Mouse (Mus musculus): Measurements from ENCODE around the gene E4f1. TPM values are rescaled to one million over a fixed set of nuclear protein-coding genes. Genes with fewer than 3 reads are reported as not detected.
"Not testable (repeated sequence)": the region's sequence is repeated elsewhere in the genome, so short reads cannot be mapped to it uniquely, and the experiment has no call there.

The E4f1 gene
- polyA plus RNA-seq, 1 experiment from 2014 or later = 42.3 TPM

DNA sequence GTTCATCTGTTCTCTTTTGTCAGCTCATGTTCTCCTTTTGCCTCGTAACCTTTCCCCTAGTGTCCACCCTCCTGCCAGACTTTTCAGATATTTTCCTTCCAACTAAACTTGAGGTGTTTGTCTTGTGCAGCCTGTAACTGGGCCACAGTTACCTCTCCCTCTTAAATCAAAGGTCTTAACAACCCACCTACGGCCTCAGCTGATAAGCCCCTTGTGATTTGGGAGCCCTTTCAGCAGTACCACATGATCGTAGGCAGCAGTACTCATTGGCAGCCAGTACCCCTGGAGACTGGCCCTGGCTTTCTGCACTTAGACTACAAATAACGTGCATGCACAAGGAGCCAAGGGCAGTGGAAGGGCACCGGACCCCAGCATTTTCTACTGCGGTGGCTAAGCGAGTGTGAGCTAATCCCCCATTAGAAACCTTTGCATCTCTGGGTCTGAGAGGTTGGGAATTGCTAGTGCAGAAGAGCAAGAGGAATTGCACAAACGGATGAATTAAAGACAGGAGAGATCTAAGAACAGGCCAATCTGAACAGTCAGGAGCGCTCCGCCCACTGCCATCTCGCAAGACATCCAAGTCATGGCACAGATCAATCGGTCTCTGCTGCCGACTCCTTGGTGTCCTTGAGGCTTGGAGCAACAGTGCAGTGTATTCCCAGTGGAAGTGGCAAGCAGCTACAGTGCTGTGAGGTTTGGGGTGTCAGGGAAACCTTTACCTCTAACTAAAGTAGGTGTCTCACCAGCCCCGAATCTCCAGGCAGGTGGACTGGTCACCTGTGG lies 40.7 kb downstream of the E4f1 start:
- H3K9ac ChIP-seq (ENCODE audit: low read depth, low read length) = no peak overlapping the region
- peaks cover 5% of the 10 kb centered on the region; the same call in 1 of the 2 replicates for H3K36me3 ChIP-seq (ENCODE audit: control insufficient read depth, insufficient read depth, low read length)
- H3K27me3 ChIP-seq (replicated peaks; ENCODE audit: control insufficient read depth, insufficient read depth, low read length) = no peaks in the 10 kb centered on the region
- 84% methylated on average over 14 of the region's 14 CpGs for WGBS
- no peaks in the 10 kb centered on the region for H3K9me3 ChIP-seq (ENCODE audit: control insufficient read depth, low read length)
- 0 out of 2 replicates have a peak overlapping the region, but pooled peaks have one; percentile 34 for H3K27ac ChIP-seq (ENCODE audit: low read depth, low read length)
- no peak overlapping the region for H3K4me3 ChIP-seq (ENCODE audit: low read length)
- ATAC-seq = no peak
- H3K4me1 ChIP-seq (ENCODE audit: control insufficient read depth, insufficient read depth, low read depth, low read length) = peaks cover 6% of the 10 kb centered on the region
- H3K4me2 ChIP-seq (ENCODE audit: low read length) = no peak overlapping the region

DNA sequence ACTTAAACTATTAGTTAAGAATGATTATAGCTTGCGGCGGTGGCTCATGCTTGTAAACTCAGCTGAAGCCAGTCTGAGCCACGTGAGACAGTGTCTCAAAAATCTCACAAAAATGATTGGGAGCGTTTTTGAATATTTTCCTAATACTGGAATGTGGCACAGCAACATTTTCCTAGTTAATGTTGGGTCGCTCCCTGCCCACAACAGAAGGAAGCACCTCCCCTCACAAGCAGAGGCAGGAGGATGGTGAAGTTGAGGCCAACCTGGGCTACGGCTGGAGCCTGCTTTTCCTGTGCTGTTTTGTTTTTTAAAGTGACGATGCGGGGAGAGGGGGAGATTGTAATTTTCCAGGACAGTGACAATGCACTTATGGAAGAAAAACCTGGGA lies 42.9 kb downstream of the E4f1 start:
- Histone ChIP-seq H3K36me3 (ENCODE audit: control insufficient read depth, insufficient read depth, low read length) (peaks cover 20% of the 10 kb centered on the region), H3K9ac (ENCODE audit: low read depth, low read length) (peak overlapping the region; percentile 88; the same call in 1 of the 2 replicates), H3K4me2 (ENCODE audit: low read length) (peak overlapping the region; percentile 63), H3K27me3 (replicated peaks; ENCODE audit: control insufficient read depth, insufficient read depth, low read length) (no peaks in the 10 kb centered on the region), H3K27ac (ENCODE audit: low read depth, low read length) (peak overlapping the region; percentile 95), H3K4me3 (ENCODE audit: low read length) (peak overlapping the region; percentile 72), H3K4me1 (ENCODE audit: control insufficient read depth, insufficient read depth, low read depth, low read length) (peaks cover 6% of the 10 kb centered on the region), H3K9me3 (ENCODE audit: control insufficient read depth, low read length) (no peaks in the 10 kb centered on the region)
- no peak for ATAC-seq
- WGBS = 5% methylated on average over 8 of the region's 8 CpGs

DNA sequence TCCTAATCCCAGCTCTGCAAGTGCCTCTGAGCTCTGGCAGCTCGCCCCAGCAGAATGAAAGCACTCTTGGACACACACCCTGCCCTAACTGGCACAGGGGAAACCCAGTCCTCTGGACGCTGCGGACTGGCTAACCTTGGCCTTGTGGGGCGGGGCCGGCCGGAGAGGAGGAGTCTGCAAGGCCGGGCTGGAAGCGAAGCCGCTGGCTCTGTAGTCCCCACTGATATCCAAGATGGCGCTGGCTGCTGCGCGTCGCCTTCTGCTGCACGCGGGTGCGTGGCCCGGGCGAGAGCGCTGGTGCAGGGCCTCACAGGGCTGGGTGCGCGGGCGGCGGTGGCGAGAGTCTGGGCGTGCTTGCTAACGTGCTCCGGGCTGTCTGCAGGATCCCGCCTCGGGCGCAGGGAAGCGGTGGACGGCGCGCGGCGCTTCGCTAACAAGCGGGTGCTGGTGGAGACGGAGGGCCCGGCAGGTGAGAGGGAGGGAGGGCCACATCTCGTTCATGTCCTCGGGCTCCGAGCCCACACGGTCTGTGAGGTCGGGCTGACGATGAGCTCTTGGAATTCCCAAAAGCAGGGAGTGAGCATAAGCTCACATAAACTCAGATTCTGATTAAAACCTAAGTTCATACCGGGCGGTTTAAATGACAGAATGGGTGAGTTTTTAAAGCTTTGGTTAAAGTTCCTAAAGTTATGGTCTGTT lies 43.5 kb downstream of the E4f1 start, which contains the start of gene Eci1:
Gene Eci1, plus strand, starts transcription at position 171 of the 699 bp plus-strand sequence.
- Histone ChIP-seq H3K36me3 (ENCODE audit: control insufficient read depth, insufficient read depth, low read length) (peaks cover 20% of the 10 kb centered on the region), H3K27me3 (replicated peaks; ENCODE audit: control insufficient read depth, insufficient read depth, low read length) (no peaks in the 10 kb centered on the region), H3K27ac (ENCODE audit: low read depth, low read length) (peak within 1 kb of the TSS; percentile 95), H3K4me1 (ENCODE audit: control insufficient read depth, insufficient read depth, low read depth, low read length) (peaks cover 6% of the 10 kb centered on the region), H3K9me3 (ENCODE audit: control insufficient read depth, low read length) (no peaks in the 10 kb centered on the region), H3K9ac (ENCODE audit: low read depth, low read length) (peak within 1 kb of the TSS; percentile 88), H3K4me3 (ENCODE audit: low read length) (peak within 1 kb of the TSS; percentile 72), H3K4me2 (ENCODE audit: low read length) (peak within 1 kb of the TSS; percentile 63)
- ATAC-seq = peak; percentile 99
- WGBS = under 1% methylated on average over 45 of the region's 48 CpGs

DNA sequence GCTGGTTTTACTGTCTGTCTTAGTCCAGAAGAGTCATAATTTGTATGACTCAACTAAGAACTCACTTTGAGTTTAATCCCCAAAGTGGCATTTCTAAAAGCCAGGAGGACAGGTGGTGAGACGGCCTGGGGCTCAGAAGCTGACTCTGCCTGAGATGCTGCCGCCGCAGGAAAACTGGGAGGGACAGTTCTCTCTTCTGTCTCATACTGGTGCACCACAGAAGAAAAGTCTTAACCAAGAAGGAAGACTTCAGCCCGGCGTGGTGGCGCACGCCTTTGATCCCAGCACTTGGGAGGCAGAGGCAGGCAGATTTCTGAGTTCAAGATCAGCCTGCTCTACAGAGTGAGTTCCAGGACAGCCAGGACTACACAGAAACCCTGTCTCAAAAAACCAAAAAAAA lies 44.2 kb downstream of the E4f1 start:
- H3K4me2 ChIP-seq (ENCODE audit: low read length) = peak overlapping the region; percentile 63
- WGBS = 84% methylated on average over 7 of the region's 7 CpGs
- peak overlapping the region; percentile 95; the same call in 1 of the 2 replicates for H3K27ac ChIP-seq (ENCODE audit: low read depth, low read length)
- peaks cover 24% of the 10 kb centered on the region for H3K36me3 ChIP-seq (ENCODE audit: control insufficient read depth, insufficient read depth, low read length)
- H3K27me3 ChIP-seq (replicated peaks; ENCODE audit: control insufficient read depth, insufficient read depth, low read length) = no peaks in the 10 kb centered on the region
- H3K4me1 ChIP-seq (ENCODE audit: control insufficient read depth, insufficient read depth, low read depth, low read length) = peaks cover 6% of the 10 kb centered on the region
- H3K9me3 ChIP-seq (ENCODE audit: control insufficient read depth, low read length) = no peaks in the 10 kb centered on the region
- H3K9ac ChIP-seq (ENCODE audit: low read depth, low read length) = no peak overlapping the region
- no peak for ATAC-seq
- no peak overlapping the region for H3K4me3 ChIP-seq (ENCODE audit: low read length)

DNA sequence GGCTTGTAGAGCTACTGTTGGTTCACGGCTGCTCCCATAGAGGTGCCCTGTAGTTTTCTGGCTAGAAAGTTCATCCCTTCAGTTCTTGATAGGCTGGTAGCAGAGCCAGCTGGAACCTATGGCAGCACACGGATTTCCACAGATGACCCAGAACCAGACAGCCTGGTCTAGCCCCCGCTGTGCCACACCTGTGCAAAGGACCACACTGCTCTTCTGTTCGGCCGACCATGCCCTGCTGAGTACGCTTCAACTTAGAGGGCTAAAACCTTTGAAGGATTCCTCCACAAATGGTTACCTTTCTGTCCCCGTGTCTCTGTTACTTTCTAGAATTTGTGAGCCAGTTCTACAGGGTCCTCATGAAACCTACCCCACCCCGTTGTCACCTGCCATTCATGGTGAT lies 44.8 kb downstream of the E4f1 start:
- H3K4me1 ChIP-seq (ENCODE audit: control insufficient read depth, insufficient read depth, low read depth, low read length); H3K9me3 ChIP-seq (ENCODE audit: control insufficient read depth, low read length); H3K9ac ChIP-seq (ENCODE audit: low read depth, low read length); H3K27ac ChIP-seq (ENCODE audit: low read depth, low read length); H3K4me2 ChIP-seq (ENCODE audit: low read length); H3K27me3 ChIP-seq (replicated peaks; ENCODE audit: control insufficient read depth, insufficient read depth, low read length); H3K4me3 ChIP-seq (ENCODE audit: low read length); ATAC-seq: not testable (repeated sequence)
- WGBS = 99% methylated on average over 5 of the region's 8 CpGs
- H3K36me3 ChIP-seq (ENCODE audit: control insufficient read depth, insufficient read depth, low read length) = peaks cover 30% of the 10 kb centered on the region

DNA sequence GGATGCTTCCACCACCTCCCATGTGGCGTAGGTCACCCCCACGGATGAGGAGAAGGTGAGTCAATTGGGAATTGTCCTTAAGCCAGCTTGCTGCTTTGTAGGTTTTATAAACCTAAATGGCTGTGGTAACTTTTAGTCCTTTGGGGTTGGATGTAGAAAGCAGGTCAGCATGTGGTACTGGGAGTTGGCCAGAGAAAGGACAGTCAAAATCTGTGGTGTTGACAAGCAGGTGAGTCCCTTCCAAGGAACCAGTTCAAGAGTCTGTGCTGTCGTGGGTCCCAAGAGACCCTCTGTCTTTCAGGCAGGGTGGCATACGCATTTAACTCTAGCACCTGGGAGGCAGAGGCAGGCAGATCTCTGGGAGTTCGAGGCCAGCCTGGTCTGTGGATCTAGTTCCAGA lies 45.6 kb downstream of the E4f1 start:
- Histone ChIP-seq H3K4me2 (ENCODE audit: low read length) (no peak overlapping the region), H3K27ac (ENCODE audit: low read depth, low read length) (no peak overlapping the region), H3K9ac (ENCODE audit: low read depth, low read length) (no peak overlapping the region), H3K36me3 (ENCODE audit: control insufficient read depth, insufficient read depth, low read length) (peaks cover 38% of the 10 kb centered on the region), H3K4me3 (ENCODE audit: low read length) (no peak overlapping the region), H3K4me1 (ENCODE audit: control insufficient read depth, insufficient read depth, low read depth, low read length) (peaks cover 6% of the 10 kb centered on the region), H3K27me3 (replicated peaks; ENCODE audit: control insufficient read depth, insufficient read depth, low read length) (no peaks in the 10 kb centered on the region), H3K9me3 (ENCODE audit: control insufficient read depth, low read length) (no peaks in the 10 kb centered on the region)
- WGBS = 94% methylated on average over 5 of the region's 5 CpGs
- ATAC-seq = no peak

DNA sequence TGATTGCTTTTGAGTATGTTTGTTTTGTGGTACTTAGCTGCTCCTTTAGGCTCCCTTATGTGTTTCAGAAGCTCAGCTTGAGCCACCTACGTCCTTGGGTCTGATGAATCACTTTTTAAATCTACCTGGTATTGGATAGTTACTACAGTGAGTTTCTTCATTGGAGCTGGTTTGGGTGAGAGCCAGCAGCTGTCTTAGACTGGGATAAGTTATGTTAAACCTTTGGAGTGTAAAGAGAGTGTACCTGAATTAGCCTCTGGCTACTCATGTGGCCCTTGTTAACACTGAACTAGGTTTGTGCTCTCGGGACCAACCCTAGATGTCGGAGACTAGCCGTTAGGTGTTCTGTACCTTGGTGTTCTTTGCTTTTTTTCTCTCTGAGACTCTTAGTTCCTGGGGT lies 47.0 kb downstream of the E4f1 start:
- H3K4me1 ChIP-seq (ENCODE audit: control insufficient read depth, insufficient read depth, low read depth, low read length) = peaks cover 6% of the 10 kb centered on the region
- no peak overlapping the region for H3K9ac ChIP-seq (ENCODE audit: low read depth, low read length)
- ATAC-seq = no peak
- peaks cover 42% of the 10 kb centered on the region for H3K36me3 ChIP-seq (ENCODE audit: control insufficient read depth, insufficient read depth, low read length)
- H3K27ac ChIP-seq (ENCODE audit: low read depth, low read length) = no peak overlapping the region
- no peaks in the 10 kb centered on the region for H3K27me3 ChIP-seq (replicated peaks; ENCODE audit: control insufficient read depth, insufficient read depth, low read length)
- H3K9me3 ChIP-seq (ENCODE audit: control insufficient read depth, low read length) = no peaks in the 10 kb centered on the region
- no peak overlapping the region for H3K4me2 ChIP-seq (ENCODE audit: low read length)
- H3K4me3 ChIP-seq (ENCODE audit: low read length) = no peak overlapping the region
- 93% methylated on average over 4 of the region's 4 CpGs for WGBS

DNA sequence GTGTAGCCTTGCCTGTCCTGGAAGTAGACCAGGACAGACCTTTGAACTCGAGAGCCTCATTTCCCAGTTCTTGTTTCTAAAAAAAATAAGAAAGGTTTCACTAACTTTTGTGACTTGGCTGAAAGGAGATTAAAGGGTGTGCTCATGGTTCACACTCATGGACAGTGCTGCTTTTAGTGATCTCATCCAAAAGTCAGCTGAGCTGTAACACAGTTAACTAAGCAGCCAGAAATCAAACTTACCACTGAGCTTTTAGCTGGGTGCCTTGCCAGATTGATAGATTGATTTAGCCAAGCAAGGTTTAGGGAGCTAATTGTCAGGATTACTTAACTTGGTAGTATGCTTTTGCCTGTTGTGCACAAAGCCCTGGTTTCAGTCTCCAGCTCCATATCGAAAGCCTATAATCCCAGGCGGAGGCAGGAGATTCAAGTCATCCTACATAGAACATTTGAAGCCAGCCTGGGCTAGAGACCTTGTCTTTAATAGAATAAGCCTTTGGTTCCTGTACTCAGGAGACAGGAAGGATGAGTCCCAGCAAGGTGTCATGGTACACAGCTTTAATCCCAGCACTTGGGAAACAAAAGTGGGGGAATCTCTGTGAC lies 54.0 kb downstream of the E4f1 start:
- Histone ChIP-seq H3K27me3 (replicated peaks; ENCODE audit: control insufficient read depth, insufficient read depth, low read length) (no peaks in the 10 kb centered on the region), H3K9ac (ENCODE audit: low read depth, low read length) (no peak overlapping the region), H3K4me3 (ENCODE audit: low read length) (no peak overlapping the region; the same call in 1 of the 2 replicates), H3K4me2 (ENCODE audit: low read length) (peak overlapping the region; percentile 95), H3K4me1 (ENCODE audit: control insufficient read depth, insufficient read depth, low read depth, low read length) (peaks cover 23% of the 10 kb centered on the region), H3K27ac (ENCODE audit: low read depth, low read length) (no peak overlapping the region), H3K36me3 (ENCODE audit: control insufficient read depth, insufficient read depth, low read length) (peaks cover 21% of the 10 kb centered on the region), H3K9me3 (ENCODE audit: control insufficient read depth, low read length) (no peaks in the 10 kb centered on the region)
- no peak for ATAC-seq
- 92% methylated on average over 3 of the region's 3 CpGs for WGBS

DNA sequence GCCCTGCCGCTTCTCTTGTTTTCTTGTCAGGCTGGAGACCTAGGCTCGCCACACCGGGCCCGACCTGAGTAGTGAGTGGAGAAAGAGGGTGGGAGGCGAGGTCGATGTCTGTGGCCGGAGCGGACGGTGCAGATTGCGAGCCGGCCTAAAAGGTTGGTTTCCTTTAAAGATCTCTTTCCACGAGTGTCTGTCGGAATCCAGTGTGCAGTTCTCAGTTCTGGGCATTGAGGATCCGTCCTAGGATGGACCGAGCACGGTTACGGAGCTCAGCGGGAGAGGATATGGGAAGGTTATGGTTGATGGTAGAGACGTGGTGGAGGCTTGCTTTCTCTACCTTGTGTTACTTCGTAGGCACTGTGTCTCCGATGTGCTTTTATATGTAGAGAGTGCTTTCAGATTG lies 55.1 kb downstream of the E4f1 start:
- H3K36me3 ChIP-seq (ENCODE audit: control insufficient read depth, insufficient read depth, low read length) = peaks cover 10% of the 10 kb centered on the region
- WGBS = 0% methylated on average over 21 of the region's 21 CpGs

More for the DNA sequence above, 55.1 kb downstream of the E4f1 start:
- no peaks in the 10 kb centered on the region for H3K27me3 ChIP-seq (replicated peaks; ENCODE audit: control insufficient read depth, insufficient read depth, low read length)
- peak overlapping the region; percentile 91 for H3K27ac ChIP-seq (ENCODE audit: low read depth, low read length)
- peaks cover 23% of the 10 kb centered on the region for H3K4me1 ChIP-seq (ENCODE audit: control insufficient read depth, insufficient read depth, low read depth, low read length)
- peak overlapping the region; percentile 86 for H3K4me3 ChIP-seq (ENCODE audit: low read length)
- no peak for ATAC-seq
- peak overlapping the region; percentile 95 for H3K4me2 ChIP-seq (ENCODE audit: low read length)
- H3K9ac ChIP-seq (ENCODE audit: low read depth, low read length) = peak overlapping the region; percentile 90
- H3K9me3 ChIP-seq (ENCODE audit: control insufficient read depth, low read length) = no peaks in the 10 kb centered on the region
